Mouse (Mus musculus) MEL (cell line): ENCODE data around the gene Gdf1. TPM values are rescaled to one million over a fixed set of nuclear protein-coding genes. Genes with fewer than 3 reads are reported as not detected.

Source experiments
- DNase-seq: peaks from one replicate; pipeline ENCODE4 v3.0.0; 2011; ENCODE audit warnings: low read depth, low spot score
- H3K27ac ChIP-seq: 2 replicates; pipeline ENCODE4 v1.5.1; 2012; ENCODE audit warnings: low read depth, mild to moderate bottlenecking, control low read depth, low read length, moderate library complexity; ENCODE audit not compliant: control insufficient read depth
- H3K27me3 ChIP-seq, 2 experiments: fragments of 150-350 bp in 1 of 2; sonication (generic) in 1 of 2; 2 replicates each; pipeline ENCODE4 v1.6.1; 2012; ENCODE audit warnings: low read length in 2 of 2, mild to moderate bottlenecking in 2 of 2, improper control_type of control experiment in 1 of 2, moderate library complexity in 1 of 2; ENCODE audit not compliant: insufficient read depth in 2 of 2, control insufficient read depth in 1 of 2
- H3K36me3 ChIP-seq, 2 experiments: 2 replicates each; pipeline ENCODE4 v1.6.1; 2012 to 2014; ENCODE audit warnings: low read length in 2 of 2, improper control_type of control experiment in 1 of 2, inconsistent platforms in 1 of 2, mild to moderate bottlenecking in 1 of 2; ENCODE audit not compliant: insufficient read depth in 2 of 2, control insufficient read depth in 1 of 2
- H3K4me1 ChIP-seq, 2 experiments: fragments of 150-350 bp in 1 of 2; sonication (generic) in 1 of 2; 2 replicates each; pipeline ENCODE4 v1.6.1; 2012; ENCODE audit warnings: low read length in 2 of 2, improper control_type of control experiment in 1 of 2, mild to moderate bottlenecking in 1 of 2; ENCODE audit not compliant: insufficient read depth in 2 of 2, control insufficient read depth in 1 of 2
- H3K4me3 ChIP-seq, 2 experiments: fragments of 150-350 bp in 1 of 2; sonication (generic) in 1 of 2; 2 replicates each; pipeline ENCODE4 v1.5.1; 2012; ENCODE audit warnings: low read depth in 2 of 2, low read length in 2 of 2, mild to moderate bottlenecking in 2 of 2, moderate library complexity in 2 of 2, control low read depth in 1 of 2, improper control_type of control experiment in 1 of 2; ENCODE audit not compliant: control insufficient read depth in 1 of 2, insufficient read depth in 1 of 2
- H3K79me2 ChIP-seq: 2 replicates; pipeline ENCODE4 v1.6.1; 2012; ENCODE audit warnings: mild to moderate bottlenecking, low read length, moderate library complexity; ENCODE audit not compliant: control insufficient read depth, poor library complexity, insufficient read depth
- H3K9ac ChIP-seq: 2 replicates; pipeline ENCODE4 v1.6.1; 2012; ENCODE audit warnings: low read depth, mild to moderate bottlenecking, control low read depth, low read length, moderate library complexity; ENCODE audit not compliant: control insufficient read depth, poor library complexity, severe bottlenecking
- H3K9me3 ChIP-seq: fragments of 150-350 bp; sonication (generic); replicated peaks from 2 replicates; pipeline ENCODE4 v1.6.1; 2012; ENCODE audit warnings: mild to moderate bottlenecking, low read length, improper control_type of control experiment, moderate library complexity; ENCODE audit not compliant: insufficient read depth
- BHLHE40 ChIP-seq: IDR thresholded peaks from 2 replicates; pipeline ENCODE4 v1.6.1; 2012; ENCODE audit warnings: low read depth, mild to moderate bottlenecking, inconsistent platforms, low read length, improper control_type of control experiment, borderline replicate concordance
- CHD1 ChIP-seq: IDR thresholded peaks from 2 replicates; pipeline ENCODE4 v1.6.1; 2012; ENCODE audit warnings: low read depth, mild to moderate bottlenecking, inconsistent platforms, low read length, improper control_type of control experiment
- CHD2 ChIP-seq: IDR thresholded peaks from 2 replicates; pipeline ENCODE4 v1.6.1; 2011; ENCODE audit warnings: low read length, improper control_type of control experiment
- E2F4 ChIP-seq: IDR thresholded peaks from 2 replicates; pipeline ENCODE4 v1.6.1; 2011; ENCODE audit warnings: low read depth, low read length, improper control_type of control experiment, borderline replicate concordance
- ELF1 ChIP-seq: IDR thresholded peaks from 2 replicates; pipeline ENCODE4 v1.6.1; 2014; ENCODE audit warnings: low read depth, mild to moderate bottlenecking, inconsistent platforms, low read length, improper control_type of control experiment, moderate library complexity
- ETS1 ChIP-seq: IDR thresholded peaks from 2 replicates; pipeline ENCODE4 v1.6.1; 2012; ENCODE audit warnings: low read depth, mild to moderate bottlenecking, inconsistent platforms, low read length, improper control_type of control experiment, moderate library complexity
- GABPA ChIP-seq: IDR thresholded peaks from 2 replicates; pipeline ENCODE4 v1.6.1; 2012; ENCODE audit warnings: low read depth, mild to moderate bottlenecking, inconsistent platforms, low read length, improper control_type of control experiment, moderate library complexity
- GATA1 ChIP-seq: IDR thresholded peaks from 2 replicates; pipeline ENCODE4 v1.6.1; 2011; ENCODE audit warnings: low read depth, low read length, improper control_type of control experiment
- HCFC1 ChIP-seq: IDR thresholded peaks from 2 replicates; pipeline ENCODE4 v1.6.1; 2012; ENCODE audit warnings: low read depth, mild to moderate bottlenecking, inconsistent platforms, low read length, improper control_type of control experiment, moderate library complexity
- MAX ChIP-seq: IDR thresholded peaks from 2 replicates; pipeline ENCODE4 v1.6.1; 2011; ENCODE audit warnings: low read length, improper control_type of control experiment
- MAZ ChIP-seq: IDR thresholded peaks from 2 replicates; pipeline ENCODE4 v1.6.1; 2012; ENCODE audit warnings: low read depth, mild to moderate bottlenecking, inconsistent platforms, low read length, improper control_type of control experiment
- MEF2A ChIP-seq: IDR thresholded peaks from 2 replicates; pipeline ENCODE4 v1.6.1; 2014; ENCODE audit warnings: low read depth, mild to moderate bottlenecking, inconsistent platforms, low read length, improper control_type of control experiment; ENCODE audit not compliant: poor library complexity, insufficient replicate concordance, severe bottlenecking; ENCODE audit errors: extremely low read depth
- MXI1 ChIP-seq: IDR thresholded peaks from 2 replicates; pipeline ENCODE4 v1.6.1; 2011; ENCODE audit warnings: mild to moderate bottlenecking, low read depth, low read length, improper control_type of control experiment
- MYB ChIP-seq: IDR thresholded peaks from 2 replicates; pipeline ENCODE4 v1.6.1; 2011; ENCODE audit warnings: mild to moderate bottlenecking, low read depth, low read length, improper control_type of control experiment
- POLR2A ChIP-seq, 2 experiments: IDR thresholded peaks; 2 replicates each; pipeline ENCODE4 v1.6.1; 2011 to 2012; ENCODE audit warnings: low read length in 2 of 2, mild to moderate bottlenecking in 2 of 2, control low read depth in 1 of 2, improper control_type of control experiment in 1 of 2, low read depth in 1 of 2, moderate library complexity in 1 of 2; ENCODE audit not compliant: control insufficient read depth in 1 of 2, insufficient read depth in 1 of 2, poor library complexity in 1 of 2
- POLR2AphosphoS2 ChIP-seq: IDR thresholded peaks from 2 replicates; pipeline ENCODE4 v1.6.1; 2011; ENCODE audit warnings: low read length, improper control_type of control experiment
- POLR2AphosphoS5 ChIP-seq: IDR thresholded peaks from 2 replicates; pipeline ENCODE4 v1.6.1; 2012; ENCODE audit warnings: low read depth, borderline replicate concordance, mild to moderate bottlenecking, inconsistent platforms, low read length, moderate library complexity, mixed read lengths
- RAD21 ChIP-seq: IDR thresholded peaks from 2 replicates; pipeline ENCODE4 v1.6.1; 2011; ENCODE audit warnings: mild to moderate bottlenecking, low read depth, low read length, improper control_type of control experiment
- RCOR1 ChIP-seq: IDR thresholded peaks from 2 replicates; pipeline ENCODE4 v1.6.1; 2012; ENCODE audit warnings: low read depth, mild to moderate bottlenecking, inconsistent platforms, low read length, improper control_type of control experiment
- TAL1 ChIP-seq: IDR thresholded peaks from 2 replicates; pipeline ENCODE4 v1.6.1; 2012; ENCODE audit warnings: mild to moderate bottlenecking, inconsistent platforms, low read length, moderate library complexity, mixed read lengths
- TBP ChIP-seq: IDR thresholded peaks from 2 replicates; pipeline ENCODE4 v1.8.0; 2011; ENCODE audit warnings: low read depth, low read length, improper control_type of control experiment
- USF1 ChIP-seq: IDR thresholded peaks from 2 replicates; pipeline ENCODE4 v1.6.1; 2014; ENCODE audit warnings: low read depth, mild to moderate bottlenecking, inconsistent platforms, low read length, improper control_type of control experiment, moderate library complexity
- USF2 ChIP-seq, 2 experiments: IDR thresholded peaks; 2 replicates each; pipeline ENCODE4 v1.6.1; 2011 to 2012; ENCODE audit warnings: improper control_type of control experiment in 2 of 2, low read length in 2 of 2, borderline replicate concordance in 1 of 2, inconsistent platforms in 1 of 2, low read depth in 1 of 2, mild to moderate bottlenecking in 1 of 2; ENCODE audit not compliant: insufficient read depth in 1 of 2
- ZKSCAN1 ChIP-seq: IDR thresholded peaks from 2 replicates; pipeline ENCODE4 v1.6.1; 2012; ENCODE audit warnings: low read depth, mild to moderate bottlenecking, inconsistent platforms, low read length, improper control_type of control experiment, moderate library complexity
- ZMIZ1 ChIP-seq: IDR thresholded peaks from 2 replicates; pipeline ENCODE4 v1.6.1; 2012; ENCODE audit warnings: low read depth, mild to moderate bottlenecking, inconsistent platforms, low read length, improper control_type of control experiment, moderate library complexity
- polyA plus RNA-seq, 2 experiments: library from polyadenylated mRNA; stranded (reverse) in 1 of 2; unstranded in 1 of 2; fragments of >175 nt in 1 of 2; fragments of >200 nt in 1 of 2; gene quantifications; 2 replicates each; pipeline versions ENCODE4 v1.2.1 to v1.2.4; 2012; ENCODE audit warnings: low replicate concordance in 2 of 2, low read depth in 1 of 2; ENCODE audit not compliant: insufficient read length in 2 of 2, insufficient read depth in 1 of 2, missing spikeins in 1 of 2
- total RNA-seq: library from RNA; depleted of rRNA; stranded (reverse); fragments of 300-350 nt; gene quantifications from 2 replicates; pipeline ENCODE4 v1.2.3, GENCODE M21; 2012

Gene Gdf1
- total and polyA plus RNA-seq, 3 experiments, result 1.9 to 2.6 TPM; not detected in 1

DNA sequence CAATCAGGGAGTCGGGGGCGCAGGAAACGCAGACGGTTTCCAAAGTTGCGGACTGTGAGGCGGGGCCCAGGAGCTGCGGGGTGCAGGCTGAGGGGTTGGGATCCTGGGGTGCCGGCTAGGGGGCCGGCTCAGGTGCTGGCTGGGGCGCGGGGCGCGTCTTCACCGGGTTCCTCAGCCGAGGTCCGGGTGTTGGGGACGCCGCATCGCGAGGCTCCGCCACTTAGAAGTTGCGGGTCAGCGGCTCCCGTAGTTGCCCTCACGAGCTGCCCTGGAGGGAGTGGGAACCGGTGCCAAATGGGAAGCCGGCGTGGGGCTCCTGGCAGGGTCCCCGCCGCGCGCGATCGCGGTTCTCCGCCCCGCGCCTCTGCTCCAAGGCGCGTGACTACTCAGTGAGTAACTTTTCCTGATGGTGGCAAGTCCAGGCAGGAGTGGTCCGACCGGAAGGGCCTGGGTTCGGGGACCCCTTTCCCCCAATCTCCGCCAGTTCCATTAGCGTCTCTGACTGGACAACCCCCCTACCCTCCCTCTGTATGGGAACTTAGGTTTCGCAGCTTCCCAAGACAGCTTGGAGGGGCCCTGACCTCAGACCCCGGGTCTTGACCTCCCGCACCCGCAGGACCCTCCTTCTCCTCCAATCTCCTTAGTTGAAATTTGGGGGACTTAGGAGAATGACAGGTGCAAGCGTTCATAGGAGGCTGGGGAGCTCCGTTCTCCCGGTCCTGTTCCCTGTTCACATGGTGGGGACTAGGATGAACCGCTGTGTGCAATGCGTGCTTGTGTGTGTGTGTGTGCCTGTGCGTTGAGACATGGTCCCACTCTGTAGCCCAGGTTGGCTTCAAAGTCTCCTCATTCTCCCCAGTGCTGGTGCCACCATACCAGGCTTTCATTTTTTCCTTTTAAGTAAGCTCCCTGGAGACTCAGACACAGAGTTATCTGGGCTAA lies 46.2 kb upstream of the Gdf1 start:
- Histone ChIP-seq H3K4me3 (peak overlapping the region; percentile 89 to 90), H3K27ac (peak overlapping the region; percentile 39; the same call in 1 of the 2 replicates), H3K36me3 (peaks cover 0 to 2% of the 10 kb centered on the region in 2 experiments; a peak in 2 of 4 replicates), H3K9ac (peak overlapping the region; percentile 97), H3K9me3 (no peaks in the 10 kb centered on the region), H3K4me1 (peaks cover 0 to 10% of the 10 kb centered on the region in 2 experiments; a peak in 3 of 4 replicates), H3K79me2 (peaks cover 5% of the 10 kb centered on the region; the same call in 1 of the 2 replicates), H3K27me3 (no peaks in the 10 kb centered on the region)
- peak; percentile 41 for DNase-seq
- TF ChIP-seq TBP (no peak), ETS1 (no peak), RAD21 (no peak), POLR2AphosphoS2 (no peak), BHLHE40 (no peak), CHD2 (no peak), USF2 (IDR thresholded peaks at IDR 0.05; ENCODE audit: borderline replicate concordance in 1 of 2, insufficient read depth in 1 of 2, low read depth in 1 of 2, low read length in 2 of 2) (no peak), POLR2A (IDR thresholded peaks at IDR 0.05; ENCODE audit: control insufficient read depth in 1 of 2, insufficient read depth in 1 of 2, low read depth in 1 of 2, low read length in 2 of 2, poor library complexity in 1 of 2) (0 out of 4 replicates have a peak, but pooled peaks of 1 of the 2 experiments have one; percentile 8), GABPA (no peak)

- H3K4me1 ChIP-seq, result peaks cover 0 to 10% of the 10 kb centered on the region in 2 experiments; a peak in 3 of 4 replicates
- no peak overlapping the region for H3K27ac ChIP-seq
- peaks cover 5% of the 10 kb centered on the region; the same call in 1 of the 2 replicates for H3K79me2 ChIP-seq
- no peak overlapping the region for H3K4me3 ChIP-seq
- DNase-seq, result no peak
- H3K9me3 ChIP-seq, result no peaks in the 10 kb centered on the region
- no peaks in the 10 kb centered on the region for H3K27me3 ChIP-seq
- H3K36me3 ChIP-seq, result peaks cover 0 to 2% of the 10 kb centered on the region in 2 experiments; a peak in 2 of 4 replicates
- no peak for TF ChIP-seq TAL1
- TF ChIP-seq USF1, result no peak
- TF ChIP-seq HCFC1, result no peak
- no peak for TF ChIP-seq POLR2AphosphoS2
- no peak for TF ChIP-seq POLR2AphosphoS5
- no peak for TF ChIP-seq MXI1
- no peak for TF ChIP-seq GABPA
- no peak for TF ChIP-seq ELF1
- no peak for TF ChIP-seq MYB
- TF ChIP-seq MAZ, result no peak
- no peak for TF ChIP-seq E2F4
- no peak for TF ChIP-seq CHD1
- no peak for TF ChIP-seq ZMIZ1
- no peak for TF ChIP-seq CHD2
- no peak for TF ChIP-seq RCOR1
- TF ChIP-seq MAX, result no peak
- no peak for TF ChIP-seq GATA1
- no peak for TF ChIP-seq ZKSCAN1
- TF ChIP-seq USF2 (IDR thresholded peaks at IDR 0.05; ENCODE audit: borderline replicate concordance in 1 of 2, insufficient read depth in 1 of 2, low read depth in 1 of 2, low read length in 2 of 2), result no peak
- TF ChIP-seq MEF2A, result no peak
- TF ChIP-seq, all 39 proteins: peak for 0
- H3K9ac ChIP-seq, result no peak overlapping the region
Measured at GRCm38 (mm10) chr8:70284421-70284820, 45.2 kb upstream of the Gdf1 start.
